Mouse (Mus musculus) right cerebral cortex, adult 2 months (tissue): ENCODE measurements at regions not wholly inside any gene's neighbourhood (a gene's known extent, or its start where the extent isn't known, plus 50 kb on each side); places are given as distances from the start of the nearest gene placed in this dataset.
A peak's percentile ranks its signal among the peaks of the same experiment; 100 is the strongest.

ENCODE experiments used
- DNase-seq, 2 experiments: peaks; one replicate each; pipeline ENCODE4 v3.0.0; 2021 to 2022; ENCODE audit warnings: low spot score in 2 of 2

- peak in 1 of 2 experiments; percentile 6 for DNase-seq
Observed at GRCm38 (mm10) chr6:81323690-81324089, 599.8 kb upstream of the Gcfc2 start.

- DNase-seq, result no peak
Observed at GRCm38 (mm10) chr6:81363969-81364529, 559.4 kb upstream of the Gcfc2 start.

DNA sequence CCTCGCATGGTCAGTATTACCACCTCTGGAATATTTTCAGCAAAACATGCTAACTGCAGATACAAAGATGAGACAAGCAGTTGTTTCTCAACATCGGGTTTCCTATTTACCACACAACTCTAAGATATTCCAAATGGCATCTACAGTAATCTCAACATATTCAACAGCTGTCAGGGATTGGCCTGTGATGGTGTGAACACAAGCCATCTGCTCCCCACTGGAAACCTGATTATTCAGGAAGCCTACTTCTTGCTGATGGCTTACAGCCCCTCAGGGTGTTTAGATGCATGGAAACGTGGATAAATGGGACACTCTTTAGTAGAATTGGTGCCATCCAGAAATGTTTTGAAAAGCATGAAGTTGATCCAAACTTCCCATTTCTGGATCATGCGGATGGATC is 535.0 kb upstream of the Gcfc2 start:
- DNase-seq, result no peak

- no peak for DNase-seq
Observed at GRCm38 (mm10) chr6:81403122-81403521, 520.3 kb upstream of the Gcfc2 start.

GRCm38 (mm10) chr6:81413611-81414010 is 509.9 kb upstream of the Gcfc2 start:
- peak; percentile 33 to 57 for DNase-seq

- no peak for DNase-seq
Observed at GRCm38 (mm10) chr6:81434745-81435144, 488.7 kb upstream of the Gcfc2 start.

DNA sequence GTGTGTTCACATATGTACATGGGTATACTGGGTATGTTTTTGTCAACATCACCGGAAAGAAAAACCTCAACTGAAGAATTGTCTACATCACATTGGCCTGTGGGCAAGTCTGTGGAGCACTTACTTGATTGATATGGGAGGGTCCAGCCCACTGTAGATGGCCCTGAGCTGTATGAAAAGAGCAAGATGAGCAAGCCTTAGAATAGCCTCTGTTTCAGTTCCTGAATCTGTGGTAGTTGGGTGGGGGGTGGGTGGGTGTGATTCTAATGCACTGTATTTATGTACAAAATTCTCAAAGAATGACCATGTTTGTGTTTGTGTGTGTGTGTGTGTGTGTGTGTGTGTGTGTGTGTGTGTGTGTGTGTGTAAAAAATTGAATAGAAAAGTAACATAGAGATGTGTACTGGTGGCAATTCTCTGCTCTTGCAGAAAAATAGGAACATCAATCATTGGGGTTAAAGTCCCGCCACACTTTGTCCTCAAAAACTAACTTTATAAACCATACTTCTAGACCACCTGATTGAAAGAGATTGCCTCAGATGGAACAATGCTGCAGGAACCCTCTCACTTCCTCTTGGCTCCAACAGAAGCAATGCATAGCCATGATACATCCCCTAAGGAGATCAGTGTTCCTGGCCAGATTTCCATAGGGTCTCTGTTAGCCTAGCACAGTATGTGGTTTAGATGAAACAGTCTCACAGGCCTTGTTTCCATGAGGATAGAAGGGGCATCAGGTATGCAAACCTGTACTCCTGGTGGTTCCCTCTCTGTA is 484.3 kb upstream of the Gcfc2 start:
- DNase-seq, result no peak

DNA sequence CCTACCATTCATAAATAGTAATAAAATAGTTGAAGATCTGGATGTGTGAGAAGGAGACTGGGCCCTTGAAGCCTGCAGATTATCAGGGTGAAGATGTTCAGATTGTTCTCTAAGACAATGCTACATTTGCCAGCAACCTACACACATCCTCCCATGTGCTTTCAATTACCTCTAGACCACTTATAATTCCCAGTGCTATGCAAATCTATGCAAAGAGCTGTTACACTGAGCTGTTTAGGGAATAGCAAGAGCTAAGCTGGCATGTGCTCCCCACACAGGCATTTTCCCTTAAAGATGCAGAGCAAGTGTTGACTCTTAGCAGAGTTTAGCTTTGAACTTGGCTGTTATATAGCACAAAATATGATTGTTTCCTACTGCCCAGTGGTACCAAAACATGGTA is 482.1 kb upstream of the Gcfc2 start:
- no peak for DNase-seq

DNA sequence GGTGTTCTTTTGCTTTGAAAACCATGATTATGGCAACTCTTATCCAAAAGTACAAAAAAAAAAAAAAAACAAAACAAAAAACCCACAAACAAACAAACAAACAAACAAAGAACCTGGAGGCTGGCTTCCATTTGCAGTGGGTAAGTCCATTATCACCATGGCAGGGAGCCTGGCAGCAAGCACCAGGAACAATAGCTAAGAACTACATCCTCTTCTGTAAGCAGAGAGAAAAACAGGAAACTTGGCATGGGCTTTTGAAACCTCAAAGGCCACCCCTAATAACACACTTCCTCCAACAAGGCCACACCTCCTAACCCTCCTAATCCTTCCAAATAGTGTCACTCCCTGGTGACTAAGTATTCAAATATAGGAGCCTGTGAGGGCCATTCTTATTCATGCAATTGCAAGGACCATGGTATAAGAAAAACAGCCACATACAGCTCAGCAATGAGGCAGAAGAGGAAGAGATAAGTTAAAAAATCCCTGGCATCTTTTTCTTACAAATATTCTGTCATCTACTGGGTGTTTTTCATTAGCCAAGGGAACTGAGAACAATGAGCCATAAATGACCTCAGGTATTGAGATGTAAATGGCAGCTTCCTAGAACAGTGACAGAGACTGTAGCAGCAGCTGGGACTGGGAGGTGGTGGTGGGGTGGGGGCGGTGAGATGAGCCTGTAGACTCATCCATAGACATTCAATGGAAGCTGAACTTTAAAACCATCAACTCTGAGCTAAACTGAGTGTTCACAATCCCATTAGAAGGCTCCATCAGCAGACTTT is 477.3 kb upstream of the Gcfc2 start:
- no peak for DNase-seq

DNA sequence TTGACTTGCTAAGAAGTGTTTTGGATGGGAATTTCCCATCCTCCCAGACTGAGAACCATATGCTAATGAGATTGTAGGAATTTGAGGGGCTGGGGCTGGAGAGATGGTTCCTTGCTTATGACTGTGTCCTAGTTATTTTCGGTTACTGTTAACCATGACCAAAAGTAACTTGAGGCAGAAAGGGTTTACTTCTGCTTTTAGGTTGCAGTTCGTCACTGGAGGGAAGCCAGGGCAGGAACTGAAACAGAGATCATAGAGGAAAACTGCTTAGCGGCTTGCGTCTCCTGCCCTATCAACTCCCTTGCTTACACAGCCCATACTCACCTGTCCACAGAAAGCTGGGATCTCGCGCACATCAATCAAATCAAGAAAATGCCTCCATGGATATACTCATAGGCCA is 475.8 kb upstream of the Gcfc2 start:
- DNase-seq, result no peak

- DNase-seq, result no peak
Observed at GRCm38 (mm10) chr6:81448366-81448765, 475.1 kb upstream of the Gcfc2 start.

- no peak for DNase-seq
Observed at GRCm38 (mm10) chr6:81461095-81461494, 462.4 kb upstream of the Gcfc2 start.

DNA sequence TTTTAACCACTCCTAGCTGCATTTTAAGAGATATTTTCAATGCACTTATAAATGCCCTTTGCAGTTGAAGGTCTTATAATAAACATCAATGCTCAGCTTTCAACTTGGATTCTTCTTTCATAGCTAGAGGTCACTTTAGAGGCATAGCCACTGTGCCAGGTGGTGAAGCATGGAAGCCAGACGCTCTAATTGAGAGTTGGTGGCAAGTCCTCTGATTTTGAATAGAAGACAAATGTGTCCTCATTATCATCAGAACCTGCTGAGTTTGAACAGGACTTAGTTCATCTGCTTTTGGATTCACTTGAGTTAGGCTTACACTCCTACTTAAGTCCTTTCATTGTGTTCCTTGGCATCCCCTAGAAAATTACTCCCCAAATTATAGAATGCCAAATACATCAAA is 459.0 kb upstream of the Gcfc2 start:
- no peak for DNase-seq

DNA sequence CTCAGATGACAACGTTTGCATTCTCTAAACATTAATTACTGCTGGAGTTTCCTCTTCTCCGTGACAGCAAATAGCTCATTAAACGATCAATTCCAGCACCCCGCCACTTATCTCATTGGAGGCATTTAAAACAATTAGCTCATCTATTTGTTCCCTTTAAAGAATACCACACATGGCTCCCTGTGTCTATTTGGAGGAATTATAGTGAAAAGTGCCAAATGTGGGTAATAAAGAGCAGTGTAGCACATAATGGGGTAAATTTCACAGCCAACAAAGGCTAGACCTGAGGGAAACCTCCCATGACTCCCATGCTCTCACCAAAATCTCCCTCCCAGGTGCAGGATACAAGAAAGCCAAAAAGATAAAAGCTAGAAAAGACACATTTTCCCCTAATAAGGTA is 456.9 kb upstream of the Gcfc2 start:
- DNase-seq, result no peak

DNA sequence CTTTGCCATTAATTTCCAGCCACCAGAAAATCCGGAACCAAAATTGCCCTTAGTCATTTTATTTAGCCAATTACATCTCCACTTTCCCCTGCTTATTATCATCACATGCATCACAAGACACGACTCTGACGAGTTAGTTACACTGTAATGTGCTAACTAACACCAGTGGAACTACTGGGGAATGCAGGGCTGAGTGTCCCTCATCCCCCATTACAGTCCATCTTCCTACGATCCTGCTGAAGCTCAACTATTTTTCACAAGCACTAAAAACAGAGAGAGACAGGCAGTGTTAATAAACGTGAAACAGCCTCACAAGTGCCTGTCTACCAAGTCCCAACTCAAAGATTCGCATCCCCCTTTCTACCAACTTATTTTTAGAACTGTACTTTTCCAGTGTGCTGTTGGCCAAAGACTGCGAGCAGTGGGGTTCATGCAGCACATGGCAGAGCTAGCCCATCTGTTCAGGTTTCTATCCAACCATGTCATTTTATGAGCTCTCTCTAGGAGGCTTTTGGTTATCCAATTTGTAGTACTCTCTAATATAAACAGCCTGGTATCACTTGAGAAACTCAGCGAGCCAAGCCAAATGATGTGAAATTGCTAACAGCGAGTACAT is 452.0 kb upstream of the Gcfc2 start:
- peak; percentile 10 to 17 for DNase-seq

DNA sequence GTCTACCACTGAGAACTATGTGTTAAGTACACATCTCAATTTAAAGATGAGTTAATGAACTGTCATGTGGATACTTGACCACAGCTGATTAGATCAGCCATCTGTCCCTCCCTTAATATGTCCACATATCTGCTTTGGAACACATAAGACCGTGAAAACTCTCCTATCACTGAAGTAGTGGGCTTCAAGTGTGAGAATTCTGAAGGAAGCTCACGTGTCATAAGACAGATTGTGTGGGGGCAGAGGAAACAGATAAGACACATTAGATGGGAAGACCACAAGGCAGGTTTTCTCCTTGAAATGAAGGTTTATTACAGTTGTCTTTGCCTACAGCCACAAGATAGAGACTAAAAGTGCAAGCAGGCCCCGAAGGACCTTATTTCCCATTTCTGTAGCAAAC is 451.0 kb upstream of the Gcfc2 start:
- peak in 1 of 2 experiments; percentile 23 for DNase-seq

- DNase-seq, result no peak
Observed at GRCm38 (mm10) chr6:81474786-81475185, 448.7 kb upstream of the Gcfc2 start.

GRCm38 (mm10) chr6:81487006-81487405 is 436.5 kb upstream of the Gcfc2 start:
- DNase-seq, result no peak

DNA sequence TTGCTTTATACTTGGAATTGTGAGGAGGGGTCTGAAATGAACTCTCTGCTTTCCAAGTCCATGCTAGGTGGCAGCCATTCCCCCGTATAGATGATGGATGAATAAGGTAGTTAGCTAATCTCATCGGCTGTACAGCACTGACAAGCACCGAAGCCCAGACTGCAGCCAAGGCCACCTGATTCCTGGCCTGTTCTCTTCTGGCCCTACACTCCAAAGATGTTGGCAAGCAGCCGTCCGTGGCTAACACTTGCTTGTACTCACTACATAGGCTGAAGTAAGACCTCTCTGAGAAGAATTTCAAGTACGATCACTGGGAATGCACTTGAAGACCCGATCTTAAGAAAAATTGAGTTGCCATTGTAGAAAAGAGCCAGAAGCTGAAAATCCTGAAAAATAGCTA is 427.2 kb upstream of the Gcfc2 start:
- DNase-seq, result no peak

DNA sequence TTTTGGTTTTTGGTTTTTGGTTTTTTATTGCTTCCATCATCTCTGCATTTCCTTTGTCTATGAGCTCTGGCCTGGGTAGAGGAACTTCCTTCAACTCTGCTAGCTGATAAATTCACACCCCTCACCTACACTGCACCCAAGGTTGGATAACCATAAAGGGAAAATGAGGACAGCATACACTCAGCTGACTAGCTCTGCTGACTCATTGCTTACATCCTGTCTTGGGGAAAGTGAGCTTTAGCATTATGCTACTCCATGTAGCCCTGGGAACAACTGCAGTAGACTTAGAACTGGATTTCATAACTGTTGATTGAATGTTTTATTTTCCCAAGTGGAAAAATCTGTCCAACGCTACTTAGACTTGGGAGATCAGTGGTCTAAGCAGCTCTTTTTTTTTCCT is 406.3 kb upstream of the Gcfc2 start:
- DNase-seq, result peak in 1 of 2 experiments; percentile 16

DNA sequence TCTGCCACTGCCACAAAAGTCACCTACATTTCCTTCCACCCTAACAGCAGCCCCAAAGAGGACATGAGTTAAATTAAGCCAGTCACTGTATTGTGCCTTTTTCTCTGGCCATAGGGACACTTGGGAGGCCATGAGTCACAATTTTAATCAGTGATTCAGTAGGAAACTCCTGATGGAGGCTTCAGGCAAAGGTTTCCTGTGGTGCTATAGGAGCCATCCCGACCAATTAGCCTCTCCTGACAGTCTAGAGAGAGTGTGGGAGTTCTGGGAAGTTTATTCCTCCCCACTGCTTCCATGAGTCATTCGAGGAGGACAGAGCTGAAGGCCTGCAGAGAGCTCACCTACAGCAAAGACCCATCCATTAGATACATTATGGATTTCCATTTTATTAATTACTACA is 361.2 kb upstream of the Gcfc2 start:
- DNase-seq, result no peak

- no peak for DNase-seq
Observed at GRCm38 (mm10) chr6:81563192-81563591, 360.3 kb upstream of the Gcfc2 start.
